Mouse (Mus musculus) liver, postnatal 0 days (tissue): ENCODE results near the gene Cphx2.
"Not testable (repeated sequence)": the region's sequence is repeated elsewhere in the genome, so short reads cannot be mapped to it uniquely, and the experiment has no call there.

Experiments used
- CTCF ChIP-seq: sonication (generic); IDR thresholded peaks from 2 replicates; pipeline ENCODE4 v1.5.1; 2016; ENCODE audit warnings: antibody characterized with exemption, low read depth
- EP300 ChIP-seq: IDR thresholded peaks from 2 replicates; pipeline ENCODE4 v1.6.1; 2016; ENCODE audit warnings: antibody characterized with exemption, low read depth, mild to moderate bottlenecking

DNA sequence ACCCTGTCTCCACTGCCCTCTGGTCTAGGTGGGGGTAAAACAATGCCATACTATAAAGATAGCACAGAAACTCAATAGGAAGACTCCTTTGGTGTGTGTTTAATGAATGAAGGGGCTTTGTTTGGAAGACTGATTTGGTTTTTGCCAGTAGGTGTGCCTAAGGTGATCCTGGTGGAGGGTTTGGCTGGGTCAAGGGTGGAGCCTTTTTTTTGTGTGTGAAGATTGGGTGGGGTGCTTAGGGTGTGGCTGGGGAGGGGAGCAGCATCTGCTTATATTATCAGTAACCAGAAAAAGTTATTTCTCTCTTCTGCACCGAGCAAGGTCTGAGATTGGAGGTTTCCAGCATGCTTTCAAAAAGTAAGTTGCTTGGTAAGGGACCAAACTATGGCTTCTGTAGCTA, 681 bp downstream of the Cphx2 start, which contains the start of gene Cphx3:
- TF ChIP-seq CTCF, EP300: not testable (repeated sequence)
